Mouse (Mus musculus) monocyte, adult 5-6 weeks (primary cell): Measurements from ENCODE around the gene Olfr582. TPM values are rescaled to one million over a fixed set of nuclear protein-coding genes. Genes with fewer than 3 reads are reported as not detected.

ENCODE experiments used
- ATAC-seq: fragments of 153-309, 156-312 bp; replicated peaks from 2 replicates; pipeline ENCODE4 v1.8.0; 2017; ENCODE audit warnings: mild to moderate bottlenecking; ENCODE audit not compliant: low TSS enrichment, insufficient number of reproducible peaks, severe bottlenecking, poor library complexity, low FRiP score
- total RNA-seq: library from RNA; stranded (forward); fragments of 200-1000, 200-491, 200-594 nt; gene quantifications from 3 replicates; pipeline ENCODE4 v1.2.3, GENCODE M21; 2017

Olfr582 gene
- not detected in 3 replicates for total RNA-seq

- ATAC-seq: no peak
Measured at GRCm38 (mm10) chr7:103037724-103038123, at the start of gene Olfr582. TSS of gene Olfr582 (plus strand) at chr7:103038024.

GRCm38 (mm10) chr7:102989224-102989623 lies 48.6 kb upstream of the Olfr582 start, which contains the start of gene Olfr578:
TSS of gene Olfr578 (minus strand) at chr7:102989324.
- no peak for ATAC-seq

- no peak for ATAC-seq
Measured at GRCm38 (mm10) chr7:103051000-103051399, 13.2 kb downstream of the Olfr582 start, which contains the start of gene Olfr583. TSS of gene Olfr583 (plus strand) at chr7:103051300.

- ATAC-seq: no peak
Measured at GRCm38 (mm10) chr7:103081585-103081984, 43.8 kb downstream of the Olfr582 start, which contains the start of gene Olfr584. TSS of gene Olfr584 (plus strand) at chr7:103081885.

Other genes starting within 250 kb of the Olfr582 start
- not detected in 3 replicates for gene Olfr564, start 234.5 kb upstream of the Olfr582 start, total RNA-seq
- not detected in 3 replicates for gene Olfr566, start 179.3 kb upstream of the Olfr582 start, total RNA-seq
- gene Olfr568, start 160.9 kb upstream of the Olfr582 start, total RNA-seq: not detected in 3 replicates
- gene Olfr569, start 147.1 kb upstream of the Olfr582 start, total RNA-seq: not detected in 3 replicates
- gene Olfr570, start 143.4 kb upstream of the Olfr582 start, total RNA-seq: not detected in 3 replicates
- gene Olfr571, start 120.5 kb upstream of the Olfr582 start, total RNA-seq: not detected in 3 replicates
- gene Olfr572, start 113.6 kb upstream of the Olfr582 start, total RNA-seq: not detected in 3 replicates
- gene Olfr573-ps1, start 95.4 kb upstream of the Olfr582 start, total RNA-seq: not detected in 3 replicates
- not detected in 3 replicates for gene Olfr574, start 89.6 kb upstream of the Olfr582 start, total RNA-seq
- not detected in 3 replicates for gene Olfr575, start 79.2 kb upstream of the Olfr582 start, total RNA-seq
- gene Olfr576, start 75.4 kb upstream of the Olfr582 start, total RNA-seq: not detected in 3 replicates
- gene Olfr577, start 62.1 kb upstream of the Olfr582 start, total RNA-seq: not detected in 3 replicates
- gene Olfr578, start 48.7 kb upstream of the Olfr582 start, total RNA-seq: not detected in 3 replicates
- gene Olfr583, start 13.3 kb downstream of the Olfr582 start, total RNA-seq: not detected in 3 replicates
- not detected in 3 replicates for gene Olfr584, start 43.9 kb downstream of the Olfr582 start, total RNA-seq
- gene Olfr585, start 59.7 kb downstream of the Olfr582 start, total RNA-seq: 1.3 TPM in 1 of 3 replicates, not detected in the others
- gene Olfr586, start 87.6 kb downstream of the Olfr582 start, total RNA-seq: not detected in 3 replicates
- gene Olfr588-ps1, start 102.9 kb downstream of the Olfr582 start, total RNA-seq: not detected in 3 replicates
- gene Olfr589, start 118.3 kb downstream of the Olfr582 start, total RNA-seq: not detected in 3 replicates
- gene Olfr591, start 140.3 kb downstream of the Olfr582 start, total RNA-seq: not detected in 3 replicates
- 0.10 TPM in 1 of 3 replicates, not detected in the others for gene Olfr592, start 146.8 kb downstream of the Olfr582 start, total RNA-seq
- not detected in 3 replicates for gene Olfr593, start 173.8 kb downstream of the Olfr582 start, total RNA-seq
- gene Olfr594, start 179.0 kb downstream of the Olfr582 start, total RNA-seq: not detected in 3 replicates
- gene Usp17ld, start 214.5 kb downstream of the Olfr582 start, total RNA-seq: not detected in 3 replicates